Mouse (Mus musculus) duodenum, adult 2 months (tissue): ENCODE data around the gene Nln. TPM values are rescaled to one million over a fixed set of nuclear protein-coding genes. Genes with fewer than 3 reads are reported as not detected.

Experiments used
- polyA plus RNA-seq: library from polyadenylated mRNA; depleted of rRNA; stranded (reverse); fragments of >200 nt; gene quantifications from 2 replicates; pipeline ENCODE4 v1.2.3, GENCODE M21; 2012; ENCODE audit warnings: low replicate concordance; rRNA removed

Nln gene
- 2.1 and 5.7 TPM in 2 replicates for polyA plus RNA-seq

DNA sequence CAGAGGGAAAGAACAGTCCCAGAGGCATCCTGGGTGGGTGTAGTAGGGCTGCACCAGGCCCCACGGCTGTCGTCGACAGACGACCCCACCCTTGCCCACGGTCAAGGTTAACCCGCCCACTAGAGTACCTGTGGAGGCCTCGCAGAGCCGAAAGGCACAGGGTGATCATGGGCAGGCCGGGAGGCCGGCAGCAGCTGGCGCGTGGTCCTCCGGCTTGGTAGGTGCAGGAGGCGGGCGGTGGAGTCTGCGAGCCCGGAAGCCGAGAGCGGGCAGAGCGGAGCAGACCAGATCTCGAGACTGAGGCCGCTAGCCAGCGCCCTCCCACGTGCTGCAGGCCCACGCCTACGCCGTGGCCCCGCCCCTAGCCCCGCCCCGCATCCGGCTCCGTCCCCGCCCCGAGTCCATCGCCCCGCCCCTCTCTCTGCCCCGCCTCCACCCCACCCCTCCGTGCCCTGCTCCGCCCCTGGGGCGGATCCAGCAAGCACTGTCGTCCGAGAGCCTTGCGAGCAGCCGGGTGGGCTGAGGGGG is at the start of gene Nln, which contains the start of gene Sgtb:
Gene Nln, minus strand, starts transcription at position 327 of the 528 bp plus-strand sequence.
Gene Sgtb, plus strand, starts transcription at position 454 of the 528 bp plus-strand sequence.

Other genes starting within 250 kb of the Nln start
- 4.3 and 5.7 TPM in 2 replicates for gene Erbin, start 189.1 kb downstream of the Nln start, polyA plus RNA-seq
- gene Sgtb, start 127 bp upstream of the Nln start, polyA plus RNA-seq: 0.25 and 0.33 TPM in 2 replicates
- 2.9 and 3.4 TPM in 2 replicates for gene Trappc13, start 68.9 kb upstream of the Nln start, polyA plus RNA-seq
- gene Trim23, start 69.2 kb upstream of the Nln start, polyA plus RNA-seq: 0.11 and 0.25 TPM in 2 replicates
- gene Cenpk, start 119.0 kb upstream of the Nln start, polyA plus RNA-seq: 0.07 and 0.11 TPM in 2 replicates
- gene Ppwd1, start 119.2 kb upstream of the Nln start, polyA plus RNA-seq: 0.16 and 0.18 TPM in 2 replicates
- gene Adamts6, start 178.2 kb upstream of the Nln start, polyA plus RNA-seq: 0.20 and 0.27 TPM in 2 replicates